Mouse (Mus musculus) neutrophil, adult 59 days (primary cell): ENCODE results near the gene Zkscan14. TPM values are rescaled to one million over a fixed set of nuclear protein-coding genes. Genes with fewer than 3 reads are reported as not detected.

Experiments used
- total RNA-seq, 2 experiments: library from RNA; stranded (reverse); gene quantifications; 1 replicate in 1 of 2; 2 replicates in 1 of 2; pipeline ENCODE4 v1.2.4; 2023

The Zkscan14 gene
- 10 to 100 TPM; 13.4 to 14.8 TPM for total RNA-seq

DNA sequence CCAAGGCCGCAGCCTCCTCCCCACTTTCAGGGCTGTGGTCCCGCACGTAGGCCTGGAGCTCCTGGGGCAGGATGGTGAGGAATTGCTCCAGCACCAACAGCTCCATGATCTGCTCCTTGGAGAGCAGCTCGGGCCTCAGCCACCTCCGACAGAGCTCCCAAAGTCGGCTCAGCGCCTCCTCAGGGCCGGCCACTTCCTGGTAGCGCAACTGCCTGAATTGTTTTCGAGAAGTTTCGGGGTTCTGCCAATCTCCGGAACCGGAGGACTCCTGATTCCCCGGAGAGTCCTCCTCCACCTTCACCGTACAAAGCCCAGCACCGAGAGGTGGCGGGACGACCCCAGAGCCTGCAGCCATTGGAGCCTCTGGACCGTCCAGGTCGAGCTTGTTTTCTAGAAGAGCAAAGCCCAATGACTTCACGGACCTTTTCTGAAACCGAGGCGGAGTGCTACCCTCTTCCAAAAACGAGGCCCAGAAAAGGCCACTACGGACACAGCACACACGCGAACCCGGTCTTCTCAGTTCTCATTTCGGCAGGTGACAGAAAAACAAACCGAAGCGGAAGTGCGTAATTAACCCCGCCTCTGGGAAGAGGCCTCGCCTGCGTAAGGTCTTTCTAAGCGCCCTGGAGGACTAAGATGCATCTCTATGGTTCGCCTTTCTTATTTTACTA, at the start of gene Zkscan14:
Gene Zkscan14 (minus strand): TSS at position 548 of the 671 bp plus-strand sequence.

GRCm38 (mm10) chr5:145231367-145231871, 29.8 kb upstream of the Zkscan14 start, which contains the start of gene Zfp655:
Gene Zfp655 (plus strand): TSS chr5:145231715.

GRCm38 (mm10) chr5:145203936-145204691, 2.4 kb upstream of the Zkscan14 start, which contains the start of gene Zkscan5:
Gene Zkscan5 (plus strand): TSS chr5:145204562.

GRCm38 (mm10) chr5:145191962-145192361, 9.7 kb downstream of the Zkscan14 start, which contains the start of gene Atp5j2:
Gene Atp5j2 (minus strand): TSS chr5:145192062.

GRCm38 (mm10) chr5:145166536-145167305, 34.9 kb downstream of the Zkscan14 start, which contains the start of the genes Ptcd1 and Cpsf4:
Gene Ptcd1 (minus strand): TSS chr5:145167108.
Gene Cpsf4 (plus strand): TSS chr5:145167213.

Other genes starting within 250 kb of the Zkscan14 start
- gene Smurf1, start 236.0 kb downstream of the Zkscan14 start, total RNA-seq, result 10 to 100 TPM; 11.9 to 13.4 TPM
- not detected for gene Gm4871, start 169.1 kb downstream of the Zkscan14 start, total RNA-seq
- gene 1700018F24Rik, start 158.9 kb downstream of the Zkscan14 start, total RNA-seq, result not detected
- gene Arpc1a, start 118.0 kb downstream of the Zkscan14 start, total RNA-seq, result 10 to 100 TPM; 91.4 to 98.0 TPM
- gene Kpna7, start 117.8 kb downstream of the Zkscan14 start, total RNA-seq, result not detected
- gene Arpc1b, start 87.7 kb downstream of the Zkscan14 start, total RNA-seq, result 1,000 to 10,000 TPM; 1,066 to 1,148 TPM
- gene Pdap1, start 61.6 kb downstream of the Zkscan14 start, total RNA-seq, result 10 to 100 TPM; 39.5 to 40.4 TPM
- 100 to 1,000 TPM; 131 to 134 TPM for gene Bud31, start 61.5 kb downstream of the Zkscan14 start, total RNA-seq
- 10 to 100 TPM; 15.9 to 17.0 TPM for gene Ptcd1, start 34.8 kb downstream of the Zkscan14 start, total RNA-seq
- 10 to 100 TPM; 26.6 to 27.8 TPM for gene Cpsf4, start 34.7 kb downstream of the Zkscan14 start, total RNA-seq
- gene Atp5j2, start 9.8 kb downstream of the Zkscan14 start, total RNA-seq, result 100 to 1,000 TPM in 1 of 2 experiments, 10 to 100 TPM in 1; 89.0 to 108 TPM
- 1 to 10 TPM; 4.2 to 7.5 TPM for gene Zkscan5, start 2.7 kb upstream of the Zkscan14 start, total RNA-seq
- 10 to 100 TPM; 51.8 to 60.0 TPM for gene Zfp655, start 29.8 kb upstream of the Zkscan14 start, total RNA-seq
- gene Zscan25, start 78.6 kb upstream of the Zkscan14 start, total RNA-seq, result 10 to 100 TPM in 1 of 2 experiments, 1 to 10 TPM in 1; 9.5 to 16.1 TPM
- not detected for gene Cyp3a57, start 143.4 kb upstream of the Zkscan14 start, total RNA-seq